Mouse (Mus musculus) neural tube, embryonic 15.5 days (tissue): ENCODE results near the gene Mettl2. TPM values are rescaled to one million over a fixed set of nuclear protein-coding genes. Genes with fewer than 3 reads are reported as not detected.
A peak's percentile ranks its signal among the peaks of the same experiment; 100 is the strongest.
"Not testable (repeated sequence)": the region's sequence is repeated elsewhere in the genome, so short reads cannot be mapped to it uniquely, and the experiment has no call there.

Source experiments
- ATAC-seq: fragments of 200-750 bp; cut with Nextera tagmentation; 2 replicates; pipeline ENCODE4 v1.8.0; 2017; ENCODE audit warnings: mild to moderate bottlenecking, moderate TSS enrichment, moderate library complexity; ENCODE audit not compliant: low FRiP score
- H3K27ac ChIP-seq: fragments of 300-500 bp; sonication (generic); replicated peaks from 2 replicates; pipeline ENCODE4 v1.5.1; 2015; ENCODE audit warnings: mild to moderate bottlenecking, inconsistent platforms
- H3K27me3 ChIP-seq: fragments of 300-500 bp; sonication (generic); replicated peaks from 2 replicates; pipeline ENCODE4 v1.6.1; 2015; ENCODE audit warnings: inconsistent platforms
- H3K36me3 ChIP-seq: fragments of 300-500 bp; sonication (generic); 2 replicates; pipeline ENCODE4 v1.6.1; 2015; ENCODE audit warnings: inconsistent platforms
- H3K4me1 ChIP-seq: fragments of 300-500 bp; sonication (generic); 2 replicates; pipeline ENCODE4 v1.6.1; 2015; ENCODE audit warnings: inconsistent platforms
- H3K4me2 ChIP-seq: fragments of 300-500 bp; sonication (generic); 2 replicates; pipeline ENCODE4 v1.6.1; 2015; ENCODE audit warnings: inconsistent platforms, mild to moderate bottlenecking, moderate library complexity
- H3K4me3 ChIP-seq: fragments of 300-500 bp; sonication (generic); replicated peaks from 2 replicates; pipeline ENCODE4 v1.5.1; 2015; ENCODE audit warnings: mild to moderate bottlenecking, inconsistent platforms
- H3K9ac ChIP-seq: fragments of 300-500 bp; sonication (generic); replicated peaks from 2 replicates; pipeline ENCODE4 v1.6.1; 2015; ENCODE audit warnings: mild to moderate bottlenecking, inconsistent platforms
- H3K9me3 ChIP-seq: fragments of 300-500 bp; sonication (generic); replicated peaks from 2 replicates; pipeline ENCODE4 v1.6.1; 2016; ENCODE audit warnings: inconsistent platforms
- WGBS: fragments of 180-500 bp; shearing (Covaris S2); methylation state at CpG from one replicate; pipeline ENCODE4 v1.1.7; 2015; ENCODE audit warnings: mixed read lengths; 5-methylcytosine and 5-hydroxymethylcytosine counted together
- polyA plus RNA-seq: library from polyadenylated mRNA; unstranded; fragments of >200 nt; fragmentation: Nextera tagmentation; extraction: Ambion mirVana; gene quantifications from 2 replicates; pipeline ENCODE4 v1.2.1, GENCODE M21; 2015

Mettl2 gene
- 30.0 and 35.1 TPM in 2 replicates for polyA plus RNA-seq

DNA sequence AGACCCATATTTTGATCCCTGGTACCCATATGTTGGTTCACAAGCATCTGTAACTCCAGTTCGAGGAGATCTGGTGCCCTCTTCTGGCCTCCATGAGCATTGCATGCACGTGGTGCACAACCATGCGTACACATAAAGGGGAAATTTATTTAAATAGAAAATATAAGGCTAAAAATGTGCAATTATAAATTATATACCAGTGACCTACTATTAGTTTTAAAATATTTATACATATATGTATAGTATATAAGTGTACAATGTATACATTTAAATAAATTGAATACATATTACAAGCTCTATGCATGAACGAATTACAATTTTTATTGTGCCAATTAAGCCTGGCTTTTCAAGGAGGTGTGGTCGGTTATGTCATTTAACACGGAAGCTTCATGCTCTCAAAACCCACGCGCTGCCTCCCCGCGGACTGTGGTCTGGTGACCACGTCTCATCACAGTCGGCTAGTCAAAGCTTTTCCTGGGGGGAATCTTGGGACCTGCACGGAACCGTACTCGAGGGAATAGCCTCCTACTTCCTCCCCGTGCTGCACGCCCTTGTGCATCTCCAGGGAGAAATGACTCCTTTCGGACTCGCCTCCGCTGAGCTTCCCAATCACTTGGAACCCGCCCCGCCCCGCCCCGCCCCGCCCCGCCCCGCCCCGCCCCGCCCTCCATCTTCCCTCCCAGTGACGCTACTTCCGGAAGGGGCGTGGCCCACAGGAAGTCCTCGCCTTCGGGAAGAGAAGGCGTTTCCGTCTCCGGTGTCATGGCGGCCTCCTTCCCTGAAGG, at the start of gene Mettl2:
TSS of gene Mettl2 (plus strand) at position 691 of the 785 bp plus-strand sequence.
- ATAC-seq: peak; percentile 94
- H3K27ac ChIP-seq: peak within 1 kb of the TSS; percentile 91
- peak within 1 kb of the TSS; percentile 82 for H3K4me2 ChIP-seq
- peak within 1 kb of the TSS; percentile 100 for H3K4me3 ChIP-seq
- peaks cover 14% of the 10 kb centered on the region; the same call in 1 of the 2 replicates for H3K36me3 ChIP-seq
- H3K4me1 ChIP-seq: peaks cover 17% of the 10 kb centered on the region
- H3K27me3 ChIP-seq: no peaks in the 10 kb centered on the region
- no peaks in the 10 kb centered on the region for H3K9me3 ChIP-seq
- H3K9ac ChIP-seq: peak within 1 kb of the TSS; percentile 44
- 1% methylated on average over 35 of the region's 38 CpGs for WGBS

DNA sequence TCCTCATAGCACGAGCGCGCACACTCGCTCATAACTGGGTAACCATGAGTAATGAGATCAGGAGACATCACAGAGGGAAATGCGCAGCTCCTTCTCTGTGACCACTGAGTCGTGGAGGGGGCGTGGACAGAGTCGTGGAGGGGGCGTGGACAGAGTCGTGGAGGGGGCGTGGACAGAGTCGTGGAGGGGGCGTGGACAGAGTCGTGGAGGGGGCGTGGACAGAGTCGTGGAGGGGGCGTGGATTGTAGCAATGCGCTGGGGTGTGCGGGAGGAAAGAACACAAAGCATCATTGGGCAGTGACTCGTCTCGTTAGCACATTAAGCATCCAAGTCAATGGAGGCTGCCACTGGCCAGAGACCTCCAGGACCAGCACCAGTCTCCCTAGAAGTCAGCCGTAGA, 13.8 kb upstream of the Mettl2 start:
- H3K4me3 ChIP-seq, H3K36me3 ChIP-seq, H3K4me2 ChIP-seq, H3K4me1 ChIP-seq, H3K9me3 ChIP-seq, H3K27ac ChIP-seq, H3K27me3 ChIP-seq, ATAC-seq, H3K9ac ChIP-seq: not testable (repeated sequence)
- 80% methylated on average over 22 of the region's 22 CpGs for WGBS

DNA sequence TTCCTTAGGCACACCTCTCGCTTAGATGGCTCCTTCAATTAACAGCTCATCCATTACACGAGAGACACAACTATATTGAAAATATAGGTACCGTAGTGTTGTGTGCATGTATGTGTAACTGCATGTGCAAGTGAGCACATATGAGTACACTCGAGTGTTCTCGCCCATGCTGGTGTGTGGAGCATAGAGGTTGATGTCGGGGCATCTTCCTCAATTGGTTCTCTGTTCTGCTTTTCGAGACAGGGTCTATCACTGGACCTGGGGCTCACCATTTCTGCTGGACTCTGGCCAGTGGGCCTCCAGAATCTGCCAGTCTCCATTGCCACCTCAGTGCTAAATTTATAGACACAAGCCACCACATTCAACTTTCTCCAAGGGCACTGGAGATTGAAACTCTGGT, 8.4 kb upstream of the Mettl2 start:
- H3K4me3 ChIP-seq: no peak overlapping the region
- H3K27me3 ChIP-seq: no peaks in the 10 kb centered on the region
- H3K4me1 ChIP-seq: no peaks in the 10 kb centered on the region
- WGBS: 87% methylated on average over 7 of the region's 7 CpGs
- no peak overlapping the region for H3K4me2 ChIP-seq
- H3K9me3 ChIP-seq: no peaks in the 10 kb centered on the region
- no peaks in the 10 kb centered on the region for H3K36me3 ChIP-seq
- H3K9ac ChIP-seq: no peak overlapping the region
- no peak overlapping the region for H3K27ac ChIP-seq
- ATAC-seq: no peak

DNA sequence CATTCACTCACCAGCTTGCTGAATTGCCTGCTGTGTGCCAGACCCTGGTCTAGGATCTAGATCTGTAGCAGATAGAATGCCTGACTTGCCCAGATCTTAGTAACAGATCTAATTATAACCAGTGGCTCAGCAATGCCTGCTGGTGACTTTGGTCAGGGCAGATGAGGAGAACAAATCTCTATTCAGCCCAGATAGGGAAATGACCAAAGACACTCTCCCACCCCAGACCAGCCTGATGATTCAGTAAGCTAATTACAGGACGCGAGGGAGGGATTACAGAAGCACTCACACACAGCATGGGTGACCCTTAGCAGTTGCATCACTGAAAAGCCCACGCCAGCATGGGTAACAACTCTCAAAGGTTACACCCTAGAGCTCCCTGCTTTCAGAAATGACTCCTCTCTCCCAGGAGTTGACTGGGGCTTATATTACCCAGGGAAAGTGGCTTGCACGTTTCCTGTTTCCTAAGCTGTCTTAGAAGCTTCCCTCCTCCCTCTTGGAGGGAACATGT, 5.6 kb upstream of the Mettl2 start:
- Histone ChIP-seq H3K27me3 (no peaks in the 10 kb centered on the region), H3K9ac (no peak overlapping the region), H3K4me2 (no peak overlapping the region), H3K36me3 (no peaks in the 10 kb centered on the region), H3K9me3 (no peaks in the 10 kb centered on the region), H3K4me1 (peaks cover 3% of the 10 kb centered on the region; the same call in 1 of the 2 replicates), H3K27ac (no peak overlapping the region), H3K4me3 (no peak overlapping the region)
- no peak for ATAC-seq
- WGBS: 29% methylated on average over 4 of the region's 4 CpGs

DNA sequence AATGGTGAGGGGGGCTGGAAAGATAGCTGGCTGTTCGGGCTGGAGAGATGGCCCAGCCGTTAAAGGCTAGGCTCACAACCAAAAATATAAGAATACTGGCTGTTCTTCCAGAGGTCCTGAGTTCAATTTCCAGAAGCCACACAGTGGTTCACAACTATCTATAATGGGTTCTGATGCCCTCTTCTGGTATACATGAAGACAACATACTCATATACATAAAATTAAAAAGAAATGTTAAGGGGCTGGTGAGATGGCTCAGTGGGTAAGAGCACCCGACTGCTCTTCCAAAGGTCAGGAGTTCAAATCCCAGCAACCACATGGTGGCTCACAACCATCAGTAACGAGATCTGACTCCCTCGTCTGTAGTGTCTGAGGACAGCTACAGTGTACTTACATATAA, 4.4 kb upstream of the Mettl2 start:
- not testable (repeated sequence) for H3K4me1 ChIP-seq, H3K27me3 ChIP-seq, H3K9ac ChIP-seq, H3K27ac ChIP-seq, ATAC-seq, H3K4me3 ChIP-seq, H3K9me3 ChIP-seq, H3K4me2 ChIP-seq, H3K36me3 ChIP-seq
- 79% methylated on average over 5 of the region's 5 CpGs for WGBS

DNA sequence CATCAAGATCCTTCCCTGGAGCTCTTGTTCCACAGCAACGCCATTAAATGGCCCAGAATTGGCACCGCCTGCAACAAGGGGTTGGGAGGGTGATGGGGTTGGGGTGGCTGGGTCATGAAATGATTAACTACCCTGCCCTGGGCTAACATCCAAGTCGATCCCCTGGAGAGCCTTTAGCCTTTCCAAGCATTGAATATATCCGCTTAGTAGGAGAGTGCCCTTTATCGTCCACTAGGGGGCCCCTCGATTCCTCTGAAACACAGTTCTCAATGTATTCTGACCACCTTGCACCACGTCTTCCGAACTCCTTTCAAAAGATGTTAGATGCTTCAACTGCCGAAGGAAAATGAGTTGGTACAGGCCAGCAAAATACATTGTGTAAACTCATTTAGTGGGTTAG, 2.2 kb upstream of the Mettl2 start:
- Histone ChIP-seq H3K27me3 (no peaks in the 10 kb centered on the region), H3K4me3 (no peak overlapping the region), H3K4me2 (no peak overlapping the region), H3K9me3 (no peaks in the 10 kb centered on the region), H3K36me3 (0 out of 2 replicates have a peak, but pooled peaks cover under 1% of the 10 kb centered on the region), H3K9ac (no peak overlapping the region), H3K4me1 (peaks cover 17% of the 10 kb centered on the region), H3K27ac (no peak overlapping the region; the same call in 1 of the 2 replicates)
- 2% methylated on average over 9 of the region's 9 CpGs for WGBS
- 0 out of 2 replicates have a peak, but pooled peaks have one; percentile 36 for ATAC-seq

DNA sequence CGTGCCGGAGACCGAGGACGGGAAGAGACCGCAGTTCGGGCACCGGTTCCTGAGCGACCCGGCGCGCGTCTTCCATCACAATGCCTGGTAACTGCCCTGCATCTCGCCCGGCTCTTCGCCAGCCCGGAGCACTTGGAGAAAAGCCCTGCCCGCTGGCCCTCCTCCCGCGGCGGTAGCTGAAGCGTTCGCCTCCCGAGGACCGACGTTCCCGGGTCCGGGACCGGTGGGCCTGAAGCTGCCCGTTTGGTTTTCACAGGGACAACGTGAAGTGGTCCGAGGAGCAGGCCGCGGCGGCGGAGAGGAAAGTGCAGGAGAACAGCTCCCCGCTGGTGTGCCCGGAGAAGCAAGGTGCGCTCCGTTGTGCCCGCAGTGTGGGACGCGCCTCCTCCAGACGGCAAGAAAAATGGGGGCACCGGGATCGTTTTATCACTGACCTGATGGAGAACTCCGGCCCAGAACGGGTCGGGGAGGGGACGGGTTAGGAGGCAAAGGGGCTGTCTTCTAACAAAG, 350 bp downstream of the Mettl2 start:
- WGBS: under 1% methylated on average over 49 of the region's 49 CpGs
- H3K27me3 ChIP-seq: no peaks in the 10 kb centered on the region
- no peak overlapping the region for H3K27ac ChIP-seq
- H3K9me3 ChIP-seq: no peaks in the 10 kb centered on the region
- H3K4me2 ChIP-seq: peak overlapping the region; percentile 82
- H3K36me3 ChIP-seq: peaks cover 20% of the 10 kb centered on the region
- peak overlapping the region; percentile 44 for H3K9ac ChIP-seq
- H3K4me3 ChIP-seq: peak overlapping the region; percentile 100
- ATAC-seq: peak; percentile 23
- H3K4me1 ChIP-seq: peaks cover 17% of the 10 kb centered on the region

DNA sequence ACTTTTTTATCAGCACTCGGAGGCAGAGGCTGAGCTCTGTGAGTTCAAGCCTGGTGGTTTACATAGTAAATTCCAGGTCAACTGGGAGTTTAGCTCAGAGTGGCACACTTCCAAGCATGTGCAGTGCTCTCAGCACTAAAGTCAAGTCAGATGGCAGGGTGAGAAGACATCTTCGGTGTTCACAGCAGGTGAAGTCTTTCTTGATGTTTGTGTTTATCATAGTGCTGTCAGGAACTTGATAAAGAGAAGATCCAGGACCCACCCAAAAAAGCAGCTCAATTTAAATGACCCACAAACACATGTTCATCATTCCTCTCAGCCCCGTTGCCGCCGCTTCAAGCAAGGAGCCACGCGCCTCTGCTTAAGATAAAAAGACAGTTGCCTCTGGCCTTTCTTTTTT, 9.5 kb downstream of the Mettl2 start:
- no peak overlapping the region for H3K4me3 ChIP-seq
- WGBS: 94% methylated on average over 7 of the region's 7 CpGs
- H3K36me3 ChIP-seq: peaks cover 92% of the 10 kb centered on the region
- no peaks in the 10 kb centered on the region for H3K27me3 ChIP-seq
- no peak overlapping the region for H3K9ac ChIP-seq
- H3K4me1 ChIP-seq: no peaks in the 10 kb centered on the region
- H3K4me2 ChIP-seq: no peak overlapping the region
- no peaks in the 10 kb centered on the region for H3K9me3 ChIP-seq
- no peak for ATAC-seq
- H3K27ac ChIP-seq: no peak overlapping the region

DNA sequence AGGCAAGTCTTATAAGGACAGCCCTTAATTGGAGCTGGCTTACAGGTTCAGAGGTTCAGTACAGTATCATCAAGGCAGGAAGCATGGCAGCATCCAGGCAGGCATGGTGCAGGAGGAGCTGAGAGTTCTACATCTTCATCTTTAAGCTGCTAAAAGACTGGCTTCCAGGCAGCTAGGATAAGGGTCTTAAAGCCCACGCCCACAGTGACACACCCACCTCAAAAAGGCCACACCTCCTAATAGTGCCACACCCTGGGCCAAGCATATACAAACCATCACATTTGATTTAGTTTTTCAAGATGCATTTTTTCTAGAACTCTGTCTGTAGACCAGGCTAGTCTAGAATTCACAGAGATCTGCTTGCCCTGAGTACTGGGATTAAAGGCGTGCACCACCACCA, 11.0 kb downstream of the Mettl2 start:
- 97% methylated on average over 2 of the region's 2 CpGs for WGBS
- H3K27me3 ChIP-seq, H3K4me2 ChIP-seq, H3K27ac ChIP-seq, H3K4me3 ChIP-seq, H3K4me1 ChIP-seq, H3K9ac ChIP-seq, H3K9me3 ChIP-seq, ATAC-seq: not testable (repeated sequence)
- peaks cover 85% of the 10 kb centered on the region for H3K36me3 ChIP-seq

DNA sequence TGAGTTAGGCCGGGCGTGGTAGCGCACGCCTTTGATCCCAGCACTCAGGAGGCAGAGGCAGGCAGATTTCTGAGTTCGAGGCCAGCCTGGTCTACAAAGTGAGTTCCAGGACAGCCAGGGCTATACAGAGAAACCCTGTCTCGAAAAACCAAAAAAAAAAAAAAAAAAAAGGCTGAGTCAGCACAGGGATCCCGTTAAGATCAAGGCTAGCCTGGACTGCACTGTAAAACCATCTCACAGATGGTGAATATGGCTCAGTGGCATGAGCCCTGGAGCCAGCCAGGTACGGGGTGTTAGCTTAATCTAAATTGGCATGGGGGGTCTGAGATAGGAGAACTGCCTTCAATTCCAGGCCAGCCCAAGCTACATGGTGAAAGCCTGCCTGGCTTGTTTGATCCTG, 14.3 kb downstream of the Mettl2 start:
- not testable (repeated sequence) for H3K4me2 ChIP-seq, H3K27ac ChIP-seq, H3K9ac ChIP-seq, H3K9me3 ChIP-seq, H3K27me3 ChIP-seq, ATAC-seq, H3K4me1 ChIP-seq, H3K4me3 ChIP-seq
- WGBS: 96% methylated on average over 7 of the region's 8 CpGs
- peaks cover 52% of the 10 kb centered on the region for H3K36me3 ChIP-seq

DNA sequence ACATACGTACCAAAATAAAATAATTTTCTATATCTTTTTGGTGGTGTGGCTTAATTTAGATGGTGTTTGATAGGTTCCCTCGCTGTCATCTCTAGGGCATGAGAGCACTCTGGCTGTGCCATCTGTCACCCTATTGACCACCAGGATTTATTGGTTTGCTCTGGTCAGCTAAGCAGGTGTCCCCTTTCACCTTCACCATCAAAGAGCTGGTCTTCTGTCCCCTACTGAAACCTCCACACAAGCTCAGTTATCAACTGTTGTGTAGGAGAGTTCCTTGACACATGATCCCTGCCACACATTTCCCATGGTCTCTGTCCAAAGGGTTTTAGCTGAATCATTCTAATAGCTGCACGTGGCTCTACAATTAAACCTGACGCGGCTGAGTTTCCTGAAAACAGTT, 14.9 kb downstream of the Mettl2 start:
- Histone ChIP-seq H3K4me3 (no peak overlapping the region), H3K4me1 (no peaks in the 10 kb centered on the region), H3K36me3 (peaks cover 46% of the 10 kb centered on the region), H3K4me2 (no peak overlapping the region), H3K27ac (no peak overlapping the region), H3K9me3 (no peaks in the 10 kb centered on the region), H3K9ac (no peak overlapping the region), H3K27me3 (no peaks in the 10 kb centered on the region)
- no peak for ATAC-seq
- WGBS: 97% methylated on average over 5 of the region's 5 CpGs

DNA sequence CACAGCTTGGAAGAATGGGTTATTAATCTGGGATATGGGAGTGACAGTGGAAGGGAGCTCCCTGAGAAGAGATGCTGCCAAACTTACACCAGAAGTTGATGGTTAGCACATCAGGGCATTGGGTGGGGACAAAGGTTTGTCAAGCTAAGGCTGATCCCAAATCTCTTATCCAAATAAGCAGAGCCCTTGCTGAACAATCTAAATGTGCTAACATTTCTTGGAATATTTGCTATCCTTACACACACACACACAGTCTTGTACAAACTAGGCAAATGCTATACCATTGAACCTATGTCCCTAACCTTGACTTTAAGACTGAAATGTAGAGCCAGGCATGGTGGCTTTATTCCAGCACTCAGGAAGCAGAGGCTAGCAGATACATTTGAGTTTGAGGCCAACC, 17.3 kb downstream of the Mettl2 start:
- Histone ChIP-seq H3K27ac (no peak overlapping the region), H3K4me3 (no peak overlapping the region), H3K4me1 (no peaks in the 10 kb centered on the region), H3K4me2 (no peak overlapping the region), H3K9me3 (no peaks in the 10 kb centered on the region), H3K27me3 (no peaks in the 10 kb centered on the region), H3K36me3 (peaks cover 24% of the 10 kb centered on the region), H3K9ac (no peak overlapping the region)
- ATAC-seq: no peak
